Mouse (Mus musculus): ENCODE data around the gene Olfr33.

GRCm38 (mm10) chr7:102759266-102759665 lies 40.4 kb upstream of the Olfr33 start, which contains the start of the genes Olfr560 and Olfr78:
- TF ChIP-seq CTCF (IDR thresholded peaks at IDR 0.05; ENCODE audit: low read depth) (no peak), EP300 (IDR thresholded peaks at IDR 0.05; ENCODE audit: low read depth) (no peak)
